Mouse (Mus musculus) ES-E14 (cell line): ENCODE measurements around the gene Zpr1.

Experiments
- CHD2 ChIP-seq: IDR thresholded peaks from 2 replicates; pipeline ENCODE4 v1.6.1; 2014; ENCODE audit warnings: mild to moderate bottlenecking, low read depth, low read length, inconsistent platforms
- HCFC1 ChIP-seq: IDR thresholded peaks from 2 replicates; pipeline ENCODE4 v1.6.1; 2012; ENCODE audit warnings: low read length, inconsistent platforms, borderline replicate concordance; ENCODE audit not compliant: insufficient read depth
- MAFK ChIP-seq: IDR thresholded peaks from 2 replicates; pipeline ENCODE4 v1.6.1; 2014; ENCODE audit warnings: mild to moderate bottlenecking, low read depth, low read length, inconsistent platforms; ENCODE audit not compliant: insufficient read depth
- ZC3H11A ChIP-seq: IDR thresholded peaks from 2 replicates; pipeline ENCODE4 v1.6.1; 2012; ENCODE audit warnings: low read depth, mild to moderate bottlenecking, inconsistent platforms, low read length, borderline replicate concordance
- ZNF384 ChIP-seq: IDR thresholded peaks from 2 replicates; pipeline ENCODE4 v1.6.1; 2012; ENCODE audit warnings: low read depth, low read length, inconsistent platforms

- TF ChIP-seq ZC3H11A = no peak
- no peak for TF ChIP-seq MAFK
- no peak for TF ChIP-seq ZNF384
- no peak for TF ChIP-seq CHD2
- TF ChIP-seq HCFC1 = no peak
Measured at GRCm38 (mm10) chr9:46315807-46316365, 43.0 kb downstream of the Zpr1 start.
